Mouse (Mus musculus) heart, postnatal 0 days (tissue): ENCODE data around the gene Unc80. TPM values are rescaled to one million over a fixed set of nuclear protein-coding genes. Genes with fewer than 3 reads are reported as not detected.

Experiments
- ATAC-seq: fragments of 200-750 bp; cut with Nextera tagmentation; 2 replicates; pipeline ENCODE4 v1.8.0; 2017; ENCODE audit warnings: low read depth, moderate number of reproducible peaks, moderate library complexity; ENCODE audit not compliant: insufficient read depth
- DNase-seq: peaks from one replicate; pipeline ENCODE4 v3.0.0-alpha.2; 2016; ENCODE audit warnings: low spot score
- H3K27ac ChIP-seq: fragments of 300-500 bp; sonication (generic); 2 replicates; pipeline ENCODE4 v1.5.1; 2014; ENCODE audit warnings: low read depth, mild to moderate bottlenecking
- H3K27me3 ChIP-seq: fragments of 300-500 bp; sonication (generic); 2 replicates; pipeline ENCODE4 v1.6.1; 2014; ENCODE audit warnings: low read length, mixed read lengths; ENCODE audit not compliant: control insufficient read depth, insufficient read depth
- H3K36me3 ChIP-seq: fragments of 300-500 bp; sonication (generic); replicated peaks from 2 replicates; pipeline ENCODE4 v1.6.1; 2014; ENCODE audit warnings: low read length, mixed read lengths; ENCODE audit not compliant: control insufficient read depth, insufficient read depth
- H3K4me1 ChIP-seq: fragments of 300-500 bp; sonication (generic); 2 replicates; pipeline ENCODE4 v1.6.1; 2014; ENCODE audit warnings: antibody characterized with exemption; ENCODE audit not compliant: control insufficient read depth, insufficient read depth
- H3K4me2 ChIP-seq: fragments of 300-500 bp; sonication (generic); 2 replicates; pipeline ENCODE4 v1.6.1; 2014; ENCODE audit warnings: low read depth, mild to moderate bottlenecking, low read length, moderate library complexity
- H3K4me3 ChIP-seq: fragments of 300-500 bp; sonication (generic); 2 replicates; pipeline ENCODE4 v1.5.1; 2014; ENCODE audit warnings: low read depth, low read length
- H3K9ac ChIP-seq: fragments of 300-500 bp; sonication (generic); replicated peaks from 2 replicates; pipeline ENCODE4 v1.6.1; 2014; ENCODE audit warnings: low read depth, low read length, mixed read lengths
- H3K9me3 ChIP-seq: fragments of 300-500 bp; sonication (generic); replicated peaks from 2 replicates; pipeline ENCODE4 v1.6.1; 2016; ENCODE audit warnings: low read length; ENCODE audit not compliant: control insufficient read depth
- CTCF ChIP-seq: IDR thresholded peaks from 2 replicates; pipeline ENCODE4 v1.5.1; 2016; ENCODE audit warnings: antibody characterized with exemption, control low read depth, low read depth
- EP300 ChIP-seq: IDR thresholded peaks from 2 replicates; pipeline ENCODE4 v1.6.1; 2016; ENCODE audit warnings: antibody characterized with exemption, low read depth
- whole genome bisulfite sequencing: fragments of 180-500 bp; shearing (Covaris S2); extraction: QIAGEN DNeasy Blood & Tissue Kit; methylation state at CpG from one replicate; pipeline ENCODE4 v1.1.7; 2014; 5-methylcytosine and 5-hydroxymethylcytosine counted together
- polyA plus RNA-seq: library from polyadenylated mRNA; unstranded; fragments of >200 nt; fragmentation: Nextera tagmentation; extraction: Ambion mirVana; gene quantifications from 2 replicates; pipeline ENCODE4 v1.2.1, GENCODE M21; 2015
- total RNA-seq: library from RNA; depleted of rRNA; stranded (reverse); fragments of >200 nt; gene quantifications from 2 replicates; pipeline ENCODE4 v1.2.3, GENCODE M21; 2014; ENCODE audit warnings: low replicate concordance

The Unc80 gene
- total and polyA plus RNA-seq, 2 experiments from 2014 or later: 0.04 TPM

- WGBS: 65% methylated on average over 7 of the region's 7 CpGs
- Histone ChIP-seq H3K36me3 (no peaks in the 10 kb centered on the region), H3K4me3 (no peak overlapping the region), H3K27me3 (no peaks in the 10 kb centered on the region), H3K9ac (no peak overlapping the region), H3K9me3 (no peaks in the 10 kb centered on the region), H3K27ac (no peak overlapping the region), H3K4me2 (no peak overlapping the region), H3K4me1 (no peaks in the 10 kb centered on the region)
- ATAC-seq: no peak
- TF ChIP-seq CTCF (no peak), EP300 (no peak)
- no peak for DNase-seq
Observed at GRCm38 (mm10) chr1:66671475-66671874, 203.3 kb downstream of the Unc80 start.

- no peak overlapping the region for H3K9ac ChIP-seq
- 72% methylated on average over 7 of the region's 7 CpGs for WGBS
- TF ChIP-seq CTCF (no peak), EP300 (no peak)
- no peak for ATAC-seq
- no peaks in the 10 kb centered on the region for H3K4me1 ChIP-seq
- no peak overlapping the region for H3K4me2 ChIP-seq
- no peak overlapping the region for H3K4me3 ChIP-seq
- no peak for DNase-seq
- H3K27ac ChIP-seq: no peak overlapping the region
- no peaks in the 10 kb centered on the region for H3K27me3 ChIP-seq
- H3K36me3 ChIP-seq: no peaks in the 10 kb centered on the region
- no peaks in the 10 kb centered on the region for H3K9me3 ChIP-seq
Observed at GRCm38 (mm10) chr1:66672812-66673211, 204.6 kb downstream of the Unc80 start.

- H3K4me3 ChIP-seq: no peak overlapping the region
- H3K27me3 ChIP-seq: no peaks in the 10 kb centered on the region
- ATAC-seq: no peak
- no peak overlapping the region for H3K4me2 ChIP-seq
- 75% methylated on average over 14 of the region's 14 CpGs for WGBS
- no peak overlapping the region for H3K9ac ChIP-seq
- no peak for DNase-seq
- H3K36me3 ChIP-seq: no peaks in the 10 kb centered on the region
- H3K4me1 ChIP-seq: no peaks in the 10 kb centered on the region
- H3K9me3 ChIP-seq: no peaks in the 10 kb centered on the region
- TF ChIP-seq EP300: no peak
- TF ChIP-seq CTCF: no peak
- no peak overlapping the region for H3K27ac ChIP-seq
Observed at GRCm38 (mm10) chr1:66677928-66678327, 209.8 kb downstream of the Unc80 start.

- Histone ChIP-seq H3K27ac (no peak overlapping the region), H3K4me2 (no peak overlapping the region), H3K9me3 (no peaks in the 10 kb centered on the region), H3K9ac (no peak overlapping the region), H3K4me3 (no peak overlapping the region), H3K36me3 (no peaks in the 10 kb centered on the region), H3K4me1 (no peaks in the 10 kb centered on the region), H3K27me3 (no peaks in the 10 kb centered on the region)
- TF ChIP-seq EP300 (no peak), CTCF (peak; percentile 13; the same call in 1 of the 2 replicates)
- DNase-seq (no peak), ATAC-seq (no peak)
- 41% methylated on average over 2 of the region's 2 CpGs for WGBS
Observed at GRCm38 (mm10) chr1:66678662-66679061, 210.5 kb downstream of the Unc80 start.

GRCm38 (mm10) chr1:66682974-66683373 is 214.8 kb downstream of the Unc80 start:
- WGBS: 75% methylated on average over 5 of the region's 5 CpGs
- DNase-seq: no peak

GRCm38 (mm10) chr1:66691772-66692171 is 223.6 kb downstream of the Unc80 start:
- Histone ChIP-seq H3K4me2 (no peak overlapping the region), H3K27ac (no peak overlapping the region), H3K9ac (no peak overlapping the region), H3K4me1 (no peaks in the 10 kb centered on the region), H3K36me3 (no peaks in the 10 kb centered on the region), H3K4me3 (no peak overlapping the region), H3K27me3 (no peaks in the 10 kb centered on the region), H3K9me3 (no peaks in the 10 kb centered on the region)
- TF ChIP-seq CTCF (no peak), EP300 (no peak)
- DNase-seq: no peak
- ATAC-seq: no peak
- 70% methylated on average over 3 of the region's 3 CpGs for WGBS

More at GRCm38 (mm10) chr1:66682974-66683373, 214.8 kb downstream of the Unc80 start:
- Histone ChIP-seq H3K9me3 (no peaks in the 10 kb centered on the region), H3K4me3 (no peak overlapping the region), H3K36me3 (no peaks in the 10 kb centered on the region), H3K4me1 (no peaks in the 10 kb centered on the region), H3K9ac (no peak overlapping the region), H3K27me3 (no peaks in the 10 kb centered on the region), H3K4me2 (no peak overlapping the region), H3K27ac (no peak overlapping the region)
- ATAC-seq: no peak
- TF ChIP-seq CTCF: no peak
- TF ChIP-seq EP300: no peak
